Mouse (Mus musculus) c-Kit-positive CD71-positive TER-119-negative erythroid progenitor cells, embryonic 14.5 days (primary cell): Measurements from ENCODE around the gene Nfasc.

ENCODE experiments used
- DNase-seq: peaks from one replicate; pipeline ENCODE4 v3.0.0-alpha.2; 2013; ENCODE audit warnings: low read depth

Nfasc gene

DNA sequence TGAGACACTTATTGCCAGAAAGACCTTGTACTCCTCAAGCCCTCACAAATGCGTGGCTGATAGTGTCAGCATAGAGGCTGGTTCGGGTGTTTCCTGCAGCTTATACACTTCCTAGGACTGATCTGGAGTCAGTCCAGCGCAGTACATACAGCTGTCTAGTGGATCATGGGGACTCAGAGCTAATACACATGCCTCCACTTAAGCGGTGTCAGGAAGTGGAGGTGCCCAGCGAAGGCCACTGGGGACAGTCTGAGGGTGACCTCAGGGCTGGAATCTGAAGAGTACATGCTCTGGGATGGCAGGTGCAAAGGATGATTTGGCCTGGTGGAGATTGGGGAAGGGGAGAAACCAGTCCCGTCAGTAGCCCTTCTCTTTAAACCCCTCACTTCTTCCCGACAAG is 200.9 kb downstream of the Nfasc start:
- no peak for DNase-seq

- DNase-seq, result no peak
Measured at GRCm38 (mm10) chr1:132537736-132538135, 203.9 kb downstream of the Nfasc start.

GRCm38 (mm10) chr1:132536416-132536815 is 205.2 kb downstream of the Nfasc start:
- DNase-seq, result no peak

DNA sequence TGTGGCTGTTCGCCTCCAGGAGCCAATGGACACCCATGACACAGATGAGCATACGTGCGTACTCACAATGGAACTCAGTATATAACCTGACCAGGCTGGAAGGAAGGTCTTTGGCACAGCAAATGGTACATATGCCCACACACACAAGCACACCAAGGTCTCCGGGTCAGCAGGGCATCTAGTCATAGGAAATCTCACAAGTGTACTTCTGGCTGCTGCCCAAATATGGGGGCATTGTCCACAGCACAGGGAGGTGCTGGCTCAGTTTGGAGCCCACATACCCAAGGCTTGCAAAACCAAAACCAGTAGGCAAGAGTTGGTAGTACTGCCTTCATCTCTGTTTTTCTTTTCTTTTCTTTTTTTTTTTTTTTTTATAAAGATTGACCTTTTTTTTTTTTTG is 206.1 kb downstream of the Nfasc start:
- no peak for DNase-seq

GRCm38 (mm10) chr1:132533840-132534239 is 207.8 kb downstream of the Nfasc start:
- no peak for DNase-seq

GRCm38 (mm10) chr1:132532521-132532920 is 209.1 kb downstream of the Nfasc start:
- no peak for DNase-seq

DNA sequence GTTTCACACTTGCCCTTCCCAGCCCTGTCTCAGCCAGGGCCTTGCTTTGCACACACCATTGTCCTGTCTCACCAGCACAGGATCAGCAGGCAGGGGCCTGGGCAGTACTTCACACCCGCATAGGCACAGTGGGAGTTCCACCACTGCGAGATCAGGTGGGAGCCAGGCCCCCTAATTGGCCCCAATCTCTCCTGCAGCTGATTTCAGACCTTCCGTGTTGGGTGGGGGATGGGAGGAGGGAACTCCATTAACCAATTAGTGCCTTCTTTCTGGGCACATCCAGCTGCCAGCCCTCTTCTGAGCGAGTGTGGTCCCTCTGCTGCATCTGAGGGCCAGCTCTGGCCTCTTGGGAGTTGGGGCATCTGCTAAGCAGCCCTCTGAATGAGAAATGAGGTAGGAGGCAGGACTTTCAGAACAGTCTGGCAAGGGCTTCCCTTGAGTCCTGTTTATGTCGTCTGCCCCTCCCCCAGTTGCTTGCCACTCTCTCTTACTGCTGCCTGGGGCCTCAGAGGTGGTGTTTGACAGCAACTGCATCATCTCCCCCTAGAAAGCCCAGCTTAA is 210.9 kb downstream of the Nfasc start:
- no peak for DNase-seq

- DNase-seq, result no peak
Measured at GRCm38 (mm10) chr1:132528647-132529334, 212.8 kb downstream of the Nfasc start.

DNA sequence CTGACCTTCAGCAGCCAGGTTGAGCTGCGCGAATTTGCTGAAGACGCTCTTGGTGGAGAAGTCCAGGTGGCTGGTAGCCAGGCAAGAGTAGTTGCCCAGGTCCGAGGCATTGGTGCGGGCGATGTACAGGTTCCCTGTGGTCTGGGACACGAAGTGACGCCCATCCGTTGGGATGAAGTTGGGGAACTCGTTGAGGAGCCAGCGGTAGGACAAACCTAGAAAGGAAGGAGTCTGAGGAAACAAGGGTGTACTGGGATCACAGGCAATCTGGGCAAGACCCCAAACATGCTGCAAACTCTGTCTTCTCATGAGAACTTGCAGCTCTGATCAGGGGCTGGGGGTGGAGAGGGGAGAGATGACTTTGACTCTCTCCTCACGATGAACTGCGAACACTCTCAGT is 213.5 kb downstream of the Nfasc start:
- no peak for DNase-seq

DNA sequence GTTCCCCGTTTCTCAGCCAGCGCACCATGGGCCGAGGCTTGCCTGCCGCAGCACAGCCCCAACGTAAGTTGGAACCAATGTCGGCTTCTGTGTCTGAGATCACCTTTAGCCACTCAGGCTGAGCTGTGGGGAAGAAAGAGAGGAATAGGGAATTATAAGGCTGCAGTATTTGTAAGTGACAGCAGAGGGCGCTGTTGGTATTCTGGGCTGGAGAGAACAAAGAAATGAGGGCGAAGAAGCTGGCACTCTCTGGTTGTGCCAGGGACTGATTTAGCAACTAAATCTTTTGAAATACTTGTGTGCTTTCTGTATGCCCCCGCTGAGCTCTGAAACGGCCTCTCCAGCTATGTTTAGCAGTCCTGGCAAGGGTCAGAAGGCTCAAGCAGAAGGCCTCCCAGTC is 215.8 kb downstream of the Nfasc start:
- DNase-seq, result peak; percentile 36

- peak; percentile 32 for DNase-seq
Measured at GRCm38 (mm10) chr1:132523920-132524319, 217.7 kb downstream of the Nfasc start.

DNA sequence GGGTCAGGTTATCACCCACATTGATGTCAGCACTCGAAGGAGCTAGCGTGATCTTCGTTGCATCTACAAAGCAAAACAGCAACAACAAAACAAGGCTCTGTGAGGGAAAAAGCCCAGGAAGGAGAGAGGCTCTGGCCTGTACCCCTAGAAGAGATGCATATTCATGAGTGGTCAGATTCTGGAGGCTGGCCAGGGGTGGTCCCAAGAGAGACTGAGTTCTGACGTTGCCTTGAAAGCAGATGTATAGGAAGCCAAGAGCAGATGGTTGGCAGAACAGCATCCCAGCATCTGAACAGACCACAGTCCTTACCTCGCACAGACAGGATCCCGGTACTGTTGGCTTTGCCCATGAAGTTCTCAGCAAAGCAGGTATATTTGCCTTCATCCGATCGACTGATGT is 218.5 kb downstream of the Nfasc start:
- no peak for DNase-seq

GRCm38 (mm10) chr1:132520764-132521163 is 220.8 kb downstream of the Nfasc start:
- peak; percentile 38 for DNase-seq

DNA sequence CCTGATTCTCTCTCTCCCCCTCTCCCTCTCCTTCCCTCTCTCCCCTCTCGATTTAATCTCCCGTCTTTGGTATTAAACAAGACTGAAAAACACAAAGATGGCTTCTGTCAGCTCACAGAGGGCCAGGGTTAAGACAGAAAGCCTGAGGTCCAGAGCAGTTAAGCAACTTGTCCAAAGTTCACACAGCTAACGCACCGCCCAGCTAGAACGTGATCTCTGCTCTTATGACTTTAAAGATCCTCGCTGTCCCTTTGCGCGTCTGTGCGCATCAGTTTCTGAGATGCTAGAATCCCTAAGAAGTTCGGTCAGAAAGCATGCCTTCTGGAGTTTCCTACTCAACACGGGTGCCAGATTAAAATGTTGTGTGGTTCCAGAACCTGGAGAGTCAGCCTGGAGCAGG is 221.9 kb downstream of the Nfasc start:
- DNase-seq, result no peak

DNA sequence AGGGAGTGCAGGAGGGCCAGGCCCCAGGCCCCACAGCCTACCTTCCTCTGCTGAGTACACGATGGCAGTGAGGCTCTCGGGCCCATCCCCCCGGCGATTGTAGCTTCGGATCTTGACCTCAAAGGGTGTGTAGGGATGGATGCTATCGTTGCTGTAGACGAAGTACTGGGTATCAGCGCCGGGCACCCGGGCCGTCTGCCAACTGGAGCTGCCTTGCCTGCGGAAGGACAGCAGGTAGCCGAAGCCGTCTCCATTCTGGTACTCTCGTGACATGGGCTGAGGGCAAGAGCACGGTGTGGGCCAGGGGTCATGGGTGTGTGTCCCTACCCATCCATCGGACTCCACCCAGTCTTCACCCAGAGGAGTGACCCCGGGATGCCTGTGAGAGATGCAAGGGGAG is 223.0 kb downstream of the Nfasc start:
- DNase-seq, result no peak

DNA sequence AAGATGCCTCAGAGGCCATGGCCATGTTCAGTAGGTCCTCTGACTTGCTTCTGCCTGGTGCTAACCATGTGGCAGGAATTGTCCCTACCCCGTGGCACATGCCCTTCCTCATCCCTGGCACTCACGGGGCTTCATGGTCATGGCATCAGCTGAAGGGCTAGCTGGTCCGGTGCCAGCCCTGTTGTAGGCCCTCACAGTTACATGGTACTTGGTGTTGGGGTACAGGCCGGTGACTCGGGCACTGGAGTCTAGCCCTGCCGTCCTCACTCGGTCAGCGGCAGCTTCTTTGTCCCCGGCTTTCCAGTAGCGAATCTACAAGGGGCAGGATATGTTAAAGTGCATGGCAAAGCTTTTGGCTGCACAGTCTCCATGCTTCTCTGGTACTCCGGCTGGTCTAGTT is 224.8 kb downstream of the Nfasc start:
- DNase-seq, result no peak

- no peak for DNase-seq
Measured at GRCm38 (mm10) chr1:132515339-132515738, 226.3 kb downstream of the Nfasc start.
